In genomic region chr5:75590961-75591360, GRCm38 (mm10) we compare ENCODE assay signal across 14 mouse cellular contexts.
"Had no signal": no experiment of that assay in that cellular context is flagged by ENCODE, and none has a peak within 500 bp of the region (broad histone marks: within the 10 kb centered on the region; RNA-seq: fewer than 3 reads in every experiment).

No protein-coding gene starts in this region.

- DNase-seq: kidney, postnatal 10 days; kidney, postnatal 4 days; liver; liver, embryonic 13.5 days; liver, postnatal 0 days; lung, postnatal 14 days; thymus, adult 2 months; thymus, postnatal 25 days had no signal

- H3K27me3 ChIP-seq: limb, embryonic 12.5 days; liver, embryonic 13.5 days; lung, embryonic 15.5 days; stomach, embryonic 15.5 days had no signal

- H3K9me3 ChIP-seq: limb, embryonic 12.5 days; liver, embryonic 13.5 days; lung, embryonic 15.5 days; megakaryocyte, embryonic 14.5 days; stomach, embryonic 15.5 days had no signal

- ATAC-seq: liver, postnatal 0 days had no signal

- H3K4me1 ChIP-seq: stomach, embryonic 15.5 days had no signal

- H3K4me2 ChIP-seq: limb, embryonic 12.5 days; liver, embryonic 13.5 days; lung, embryonic 15.5 days; stomach, embryonic 15.5 days had no signal

- H3K9ac ChIP-seq: limb, embryonic 12.5 days; liver, embryonic 13.5 days; liver, postnatal 0 days; lung, embryonic 15.5 days; stomach, embryonic 15.5 days had no signal

- H3K4me3 ChIP-seq: layer of hippocampus, adult 2 months; limb, embryonic 12.5 days; liver, embryonic 13.5 days; lung, embryonic 15.5 days; megakaryocyte, embryonic 14.5 days; stomach, embryonic 15.5 days had no signal

- H3K27ac ChIP-seq: layer of hippocampus, adult 2 months; limb, embryonic 12.5 days; liver, embryonic 13.5 days; lung, embryonic 15.5 days; macrophage; stomach, embryonic 15.5 days had no signal

- H3K36me3 ChIP-seq: limb, embryonic 12.5 days; liver, embryonic 13.5 days; lung, embryonic 15.5 days; stomach, embryonic 15.5 days had no signal
